Mouse (Mus musculus) heart, postnatal 36 days (tissue): Measurements from ENCODE around the gene E130114P18Rik. TPM values are rescaled to one million over a fixed set of nuclear protein-coding genes. Genes with fewer than 3 reads are reported as not detected.

Source experiments
- DNase-seq, 2 experiments: peaks; one replicate each; pipeline ENCODE4 v3.0.0; 2021 to 2022
- intact Hi-C: fragments of 180-260 bp; cut with DNase I; formaldehyde crosslinking; loops from one replicate; pipeline ENCODE4 v1.15.1; 2025
- total RNA-seq, 2 experiments: library from RNA; stranded (reverse); gene quantifications; 2 replicates each; pipeline ENCODE4 v1.2.3; 2021

E130114P18Rik gene
- total RNA-seq, 2 experiments from 2014 or later = 0.28 TPM; not detected in 1

GRCm38 (mm10) chr4:97620409-97620808 is 157.5 kb downstream of the E130114P18Rik start:
- intact Hi-C loops = no loop called here
- no peak for DNase-seq

DNA sequence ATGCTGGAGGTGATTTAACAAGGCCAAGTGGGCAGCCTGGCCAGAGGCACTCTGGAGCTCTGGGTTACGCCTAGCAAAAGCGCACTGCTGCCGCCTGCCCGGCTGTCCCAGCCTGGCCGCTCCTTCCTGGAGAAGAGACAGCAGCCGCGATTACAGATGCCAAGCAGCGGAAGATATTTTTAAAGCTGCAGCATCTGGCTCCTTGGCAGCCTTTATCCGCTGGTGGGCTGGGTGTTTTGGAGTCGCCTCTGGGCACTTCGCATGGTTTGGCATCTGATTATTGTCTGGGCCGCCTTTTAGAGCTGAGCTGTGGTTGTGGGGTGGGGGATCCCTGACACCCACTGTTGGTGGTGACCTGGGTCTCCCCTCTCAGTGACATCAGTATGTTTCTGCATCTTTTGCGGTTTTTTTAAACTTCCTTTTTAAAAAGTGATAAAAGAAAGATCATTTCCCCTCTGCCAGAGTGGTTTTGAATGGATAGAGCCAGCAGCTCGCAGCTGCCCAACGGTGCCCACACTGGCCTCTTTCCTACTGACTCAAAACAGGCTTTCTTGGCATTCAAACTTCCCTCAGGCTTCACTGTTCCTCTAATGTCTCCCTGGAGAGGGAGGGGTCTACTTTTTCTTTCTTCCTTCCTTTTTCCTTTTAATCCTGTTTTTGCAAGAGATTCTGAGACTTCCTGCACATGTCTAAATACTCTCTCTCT is 159.1 kb downstream of the E130114P18Rik start:
- peak; percentile 40 to 46 for DNase-seq
- intact Hi-C loops = no loop called here

GRCm38 (mm10) chr4:97615031-97615430 is 162.8 kb downstream of the E130114P18Rik start:
- no peak for DNase-seq
- intact Hi-C loops = no loop called here

- peak; percentile 67 to 71 for DNase-seq
- intact Hi-C loops = no loop called here
Measured at GRCm38 (mm10) chr4:97611251-97611847, 166.5 kb downstream of the E130114P18Rik start.

DNA sequence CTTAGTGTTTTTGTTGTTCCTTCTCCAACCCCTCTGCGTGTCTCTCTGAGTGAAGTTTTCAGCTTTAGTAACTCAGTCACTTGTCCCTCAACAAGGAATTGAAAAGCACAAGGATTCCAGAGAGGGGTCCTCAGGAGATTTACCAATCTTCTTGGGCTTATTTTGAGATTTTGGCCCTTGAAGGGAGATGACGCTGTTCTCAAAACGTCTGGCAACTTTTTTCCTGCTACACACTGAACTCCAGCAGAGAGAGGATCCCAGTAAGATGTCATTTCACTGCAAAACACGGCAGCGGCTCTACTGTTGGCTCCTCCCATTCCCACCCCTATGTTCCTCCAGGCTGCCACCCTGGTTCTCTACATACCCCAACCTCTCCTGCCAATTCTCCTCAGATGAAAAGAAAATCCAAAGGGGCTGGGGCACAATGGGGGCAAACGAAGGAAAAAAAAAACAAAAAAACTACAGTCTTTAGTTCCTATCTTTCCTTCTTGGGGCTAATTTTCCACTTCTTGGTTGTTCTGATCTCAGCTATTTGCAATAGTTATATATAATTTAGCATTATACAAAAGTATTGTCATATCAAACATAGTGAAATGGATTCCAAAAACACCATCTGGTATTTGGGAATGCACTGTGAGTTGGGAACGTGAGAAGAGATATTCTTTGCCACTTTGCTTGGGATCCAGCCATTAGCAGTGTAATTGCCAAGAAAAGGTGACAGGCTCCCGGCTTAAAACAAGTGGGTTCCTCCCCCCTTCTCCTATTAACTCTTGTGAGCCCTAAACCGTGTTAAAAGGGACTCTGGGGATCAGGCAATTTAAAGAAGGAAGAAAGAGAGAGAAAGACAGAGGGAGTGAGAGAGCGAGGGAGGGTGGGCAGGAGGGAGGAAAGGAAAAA is 167.8 kb downstream of the E130114P18Rik start:
- DNase-seq = peak in 1 of 2 experiments; percentile 29
- intact Hi-C loops = no loop called here

DNA sequence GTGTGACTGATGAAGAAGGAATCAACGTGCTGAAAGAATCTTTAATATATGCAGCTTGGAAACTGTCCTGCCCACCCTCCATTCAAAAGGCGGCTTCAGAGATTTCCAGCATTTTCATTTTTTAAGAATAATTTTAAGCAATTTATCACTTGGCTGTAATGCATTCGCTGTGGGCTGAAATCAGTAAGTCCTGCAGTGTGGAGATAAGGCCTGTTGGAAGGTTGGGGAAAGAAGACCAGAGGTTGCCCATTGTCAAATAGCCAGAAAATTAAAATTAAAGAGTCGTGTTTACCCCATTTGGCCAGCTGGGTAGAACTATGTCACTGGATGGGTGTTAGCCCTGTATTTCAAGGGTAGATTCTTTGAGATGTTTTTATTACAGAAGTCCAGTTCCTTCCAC is 168.5 kb downstream of the E130114P18Rik start:
- intact Hi-C loops = no loop called here
- peak in 1 of 2 experiments; percentile 9 for DNase-seq

GRCm38 (mm10) chr4:97608728-97609127 is 169.2 kb downstream of the E130114P18Rik start:
- intact Hi-C loops = no loop called here
- DNase-seq = no peak

GRCm38 (mm10) chr4:97608134-97608533 is 169.7 kb downstream of the E130114P18Rik start:
- no peak for DNase-seq
- intact Hi-C loops = no loop called here

DNA sequence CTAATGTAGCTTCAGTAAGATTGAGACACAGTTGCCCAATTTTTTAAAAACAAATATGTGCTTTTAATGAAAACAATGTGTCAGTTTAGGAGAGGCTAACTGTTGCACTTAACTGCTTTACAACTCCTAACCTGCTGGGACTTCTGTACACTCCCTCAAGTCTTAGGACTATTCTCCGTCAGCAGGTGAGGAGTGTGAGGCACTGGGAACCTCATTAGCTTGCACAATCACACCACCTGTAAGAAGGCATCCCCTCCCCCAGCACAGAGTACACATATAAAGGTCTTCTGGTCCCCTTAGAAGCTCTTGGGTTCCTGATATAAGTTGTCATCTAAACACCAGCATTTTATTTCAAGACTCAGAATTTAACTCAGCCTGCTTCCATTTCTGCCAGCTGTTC is 170.7 kb downstream of the E130114P18Rik start:
- intact Hi-C loops = no loop called here
- no peak for DNase-seq

DNA sequence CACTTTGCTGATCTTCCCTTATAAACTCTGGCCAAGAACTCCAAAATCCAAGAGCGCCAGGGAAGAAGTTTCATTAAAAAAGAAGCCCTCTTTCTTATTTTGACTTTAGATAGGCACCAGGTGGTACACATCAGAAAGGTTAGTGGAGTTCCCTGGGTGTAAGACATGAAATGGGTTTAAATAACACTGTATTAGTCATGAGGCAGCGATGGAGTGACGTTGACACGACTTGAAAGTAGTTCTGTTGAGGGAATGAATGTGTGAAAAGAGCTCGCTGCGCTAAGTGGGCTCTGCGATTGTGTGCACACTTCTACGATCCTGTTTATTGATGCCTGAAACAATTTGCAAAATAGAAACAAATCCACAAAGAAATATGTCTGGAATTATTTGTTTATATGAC is 171.4 kb downstream of the E130114P18Rik start:
- no peak for DNase-seq

GRCm38 (mm10) chr4:97602579-97602978 is 175.3 kb downstream of the E130114P18Rik start:
- intact Hi-C loops = no loop called here
- peak; percentile 36 to 52 for DNase-seq

More for the DNA sequence above, 171.4 kb downstream of the E130114P18Rik start:
- intact Hi-C loops = no loop called here

- intact Hi-C loops = no loop called here
- DNase-seq = no peak
Measured at GRCm38 (mm10) chr4:97600875-97601835, 176.7 kb downstream of the E130114P18Rik start.

DNA sequence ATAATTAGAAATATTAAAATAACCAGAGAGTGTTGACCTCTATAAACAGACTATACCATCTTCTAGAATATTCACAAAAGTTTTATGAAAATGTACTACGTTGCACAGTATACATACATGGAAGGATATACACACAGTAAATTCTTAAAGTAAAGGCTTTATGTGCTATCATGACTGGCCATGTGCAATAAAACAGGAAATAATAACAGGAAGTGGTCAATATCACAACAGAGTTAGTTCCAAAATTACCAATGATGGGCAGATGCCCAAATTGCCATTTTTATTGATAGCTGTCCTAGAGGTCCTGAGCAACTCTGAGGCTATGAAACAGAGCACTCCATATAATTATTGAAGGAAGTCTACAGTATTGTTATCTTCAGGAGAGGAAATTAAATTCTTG is 180.4 kb downstream of the E130114P18Rik start:
- no peak for DNase-seq
- intact Hi-C loops = no loop called here

- intact Hi-C loops = no loop called here
- DNase-seq = no peak
Measured at GRCm38 (mm10) chr4:97596348-97596747, 181.5 kb downstream of the E130114P18Rik start.

DNA sequence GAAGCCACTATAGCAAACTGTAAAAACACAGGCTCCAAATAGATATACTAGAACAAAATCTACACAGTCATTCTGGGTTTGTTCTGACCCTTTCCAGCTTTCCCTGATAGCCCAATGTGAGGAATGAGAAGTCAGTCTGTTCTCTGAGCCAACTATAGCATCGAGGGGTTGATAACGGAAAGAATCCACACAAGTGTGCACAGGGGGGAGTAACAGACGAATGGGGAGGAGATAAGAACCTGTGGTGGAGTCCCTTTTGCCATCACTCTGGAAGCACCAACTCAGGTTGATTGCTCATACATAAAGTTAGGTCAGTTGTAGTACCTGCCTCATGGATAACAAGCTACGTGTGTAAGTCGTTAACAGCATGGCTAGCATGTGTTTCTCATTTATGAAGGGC is 184.0 kb downstream of the E130114P18Rik start:
- intact Hi-C loops = no loop called here
- DNase-seq = no peak

DNA sequence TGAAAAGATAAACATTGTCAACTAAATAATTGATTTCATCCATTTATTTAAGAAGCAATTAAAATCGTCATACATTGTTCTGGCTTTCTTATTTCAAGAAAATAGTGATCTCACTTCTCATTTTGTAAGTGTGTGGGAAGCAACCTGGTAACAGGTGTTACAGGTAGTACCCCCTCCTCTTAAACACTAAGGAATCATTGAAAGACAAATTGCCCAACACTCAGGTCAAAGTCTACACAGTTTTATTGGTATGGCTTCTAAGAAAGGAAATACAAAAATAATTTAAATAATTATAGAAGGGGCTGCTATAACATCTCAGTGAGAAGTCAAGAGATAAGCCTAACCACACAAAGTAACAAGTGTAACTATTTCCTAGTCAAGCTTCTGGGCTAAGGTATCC is 188.1 kb downstream of the E130114P18Rik start:
- intact Hi-C loops = no loop called here

DNA sequence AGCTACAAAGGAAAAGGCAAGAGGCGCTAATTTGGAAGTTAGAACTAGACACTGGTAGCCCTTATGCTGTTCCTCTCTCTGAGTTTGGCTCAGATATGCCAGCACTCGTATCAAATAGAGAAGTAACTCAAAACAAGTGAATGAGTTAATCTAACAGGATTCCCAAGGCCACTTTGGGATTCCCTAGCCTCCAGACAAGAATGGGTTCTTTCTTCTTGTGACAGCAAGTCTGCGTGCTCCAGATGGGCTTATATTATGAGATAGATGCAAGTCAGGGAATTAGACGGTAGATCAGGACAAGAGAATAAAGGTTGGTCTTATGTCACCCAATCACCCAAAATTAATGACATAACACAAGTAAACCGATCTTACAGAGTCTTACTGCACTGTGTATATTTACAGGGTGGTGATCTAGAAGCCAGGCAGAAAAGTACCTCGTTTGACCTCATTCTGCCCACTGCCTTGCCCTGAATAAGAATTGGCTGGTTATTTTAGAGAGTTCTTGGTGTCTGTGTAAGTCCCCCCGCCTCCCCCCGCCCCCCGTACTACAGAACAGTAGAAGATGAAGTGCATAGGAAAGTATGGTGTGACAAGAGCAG is 190.4 kb downstream of the E130114P18Rik start:
- no peak for DNase-seq
- intact Hi-C loops = no loop called here

More for the DNA sequence above, 188.1 kb downstream of the E130114P18Rik start:
- no peak for DNase-seq

DNA sequence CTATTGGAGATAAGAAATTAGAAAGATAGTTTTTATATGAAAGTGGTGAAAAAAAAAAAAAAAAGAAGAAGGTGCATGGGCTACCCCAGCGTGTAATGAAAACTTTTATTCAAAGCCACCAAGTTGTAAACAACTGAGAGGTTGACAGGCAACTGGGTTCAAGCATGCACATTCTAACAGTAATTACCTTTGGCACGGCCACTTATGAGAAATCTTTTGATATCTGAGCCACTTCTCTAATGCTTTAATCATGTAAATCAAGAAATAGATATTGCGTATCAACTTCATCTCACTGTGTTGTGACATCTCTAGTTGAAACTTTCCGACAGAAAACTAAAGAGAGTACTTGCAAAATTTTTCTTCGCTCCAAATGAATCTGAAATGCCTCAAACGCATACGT is 192.7 kb downstream of the E130114P18Rik start:
- no peak for DNase-seq
- intact Hi-C loops = no loop called here

DNA sequence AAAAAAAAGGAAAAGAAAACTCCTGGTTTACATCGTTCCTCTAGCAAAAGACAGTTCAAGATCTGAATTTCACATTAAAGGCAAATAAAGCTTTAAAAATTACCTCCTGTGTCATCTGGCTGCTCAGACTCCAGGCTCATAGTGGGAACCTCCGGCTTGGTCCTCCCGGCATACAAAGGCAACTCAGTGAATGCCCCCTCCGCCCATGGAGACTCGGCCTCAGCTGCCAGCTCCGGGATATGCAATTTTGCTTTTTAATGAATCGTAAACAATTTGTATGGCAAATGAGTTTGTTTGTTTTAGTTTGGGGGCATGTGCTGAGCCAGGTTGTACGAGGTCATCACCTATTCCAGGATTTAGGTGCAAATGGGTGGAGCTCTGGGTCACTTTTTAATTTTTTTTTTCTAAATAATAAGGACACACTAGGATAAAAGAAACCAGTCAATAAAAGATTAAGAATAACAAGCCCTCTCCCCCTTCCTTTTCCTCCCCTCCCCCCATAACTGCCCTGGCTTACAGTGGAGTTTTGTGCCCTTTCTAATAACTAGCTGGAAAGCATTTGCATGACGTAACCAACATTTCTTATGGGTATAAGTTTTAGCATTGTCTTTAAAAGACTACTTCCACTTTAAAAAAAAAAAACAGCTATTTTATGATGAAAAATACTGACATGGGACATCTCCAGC is 193.3 kb downstream of the E130114P18Rik start:
- intact Hi-C loops = no loop called here
- no peak for DNase-seq
